Mouse (Mus musculus) hindbrain, embryonic 13.5 days (tissue): ENCODE results near the gene Hoxa13. TPM values are rescaled to one million over a fixed set of nuclear protein-coding genes. Genes with fewer than 3 reads are reported as not detected.

Experiments
- ATAC-seq: fragments of 200-750 bp; cut with Nextera tagmentation; 2 replicates; pipeline ENCODE4 v1.8.0; 2017; ENCODE audit warnings: moderate TSS enrichment; ENCODE audit not compliant: low FRiP score
- H3K27ac ChIP-seq: fragments of 300-500 bp; sonication (generic); 2 replicates; pipeline ENCODE4 v1.5.1; 2015; ENCODE audit warnings: inconsistent platforms, mild to moderate bottlenecking, moderate library complexity
- H3K27me3 ChIP-seq: fragments of 300-500 bp; sonication (generic); 2 replicates; pipeline ENCODE4 v1.6.1; 2015; ENCODE audit warnings: mild to moderate bottlenecking, inconsistent platforms
- H3K36me3 ChIP-seq: fragments of 300-500 bp; sonication (generic); 2 replicates; pipeline ENCODE4 v1.6.1; 2015; ENCODE audit warnings: mild to moderate bottlenecking, inconsistent platforms
- H3K4me1 ChIP-seq: fragments of 300-500 bp; sonication (generic); replicated peaks from 2 replicates; pipeline ENCODE4 v1.6.1; 2015; ENCODE audit warnings: inconsistent platforms
- H3K4me2 ChIP-seq: fragments of 300-500 bp; sonication (generic); 2 replicates; pipeline ENCODE4 v1.6.1; 2015; ENCODE audit warnings: inconsistent platforms, mild to moderate bottlenecking, moderate library complexity
- H3K4me3 ChIP-seq: fragments of 300-500 bp; sonication (generic); 2 replicates; pipeline ENCODE4 v1.5.1; 2015; ENCODE audit warnings: mild to moderate bottlenecking, inconsistent platforms
- H3K9ac ChIP-seq: fragments of 300-500 bp; sonication (generic); 2 replicates; pipeline ENCODE4 v1.6.1; 2015; ENCODE audit warnings: mild to moderate bottlenecking, inconsistent platforms
- H3K9me3 ChIP-seq: fragments of 300-500 bp; sonication (generic); 2 replicates; pipeline ENCODE4 v1.6.1; 2016; ENCODE audit warnings: inconsistent platforms
- WGBS: fragments of 180-500 bp; shearing (Covaris S2); methylation state at CpG from one replicate; pipeline ENCODE4 v1.1.7; 2015; 5-methylcytosine and 5-hydroxymethylcytosine counted together
- polyA plus RNA-seq: library from polyadenylated mRNA; unstranded; fragments of >200 nt; fragmentation: Nextera tagmentation; extraction: Ambion mirVana; gene quantifications from 2 replicates; pipeline ENCODE4 v1.2.1, GENCODE M21; 2015

The Hoxa13 gene
- polyA plus RNA-seq, 1 experiment from 2014 or later = not detected

DNA sequence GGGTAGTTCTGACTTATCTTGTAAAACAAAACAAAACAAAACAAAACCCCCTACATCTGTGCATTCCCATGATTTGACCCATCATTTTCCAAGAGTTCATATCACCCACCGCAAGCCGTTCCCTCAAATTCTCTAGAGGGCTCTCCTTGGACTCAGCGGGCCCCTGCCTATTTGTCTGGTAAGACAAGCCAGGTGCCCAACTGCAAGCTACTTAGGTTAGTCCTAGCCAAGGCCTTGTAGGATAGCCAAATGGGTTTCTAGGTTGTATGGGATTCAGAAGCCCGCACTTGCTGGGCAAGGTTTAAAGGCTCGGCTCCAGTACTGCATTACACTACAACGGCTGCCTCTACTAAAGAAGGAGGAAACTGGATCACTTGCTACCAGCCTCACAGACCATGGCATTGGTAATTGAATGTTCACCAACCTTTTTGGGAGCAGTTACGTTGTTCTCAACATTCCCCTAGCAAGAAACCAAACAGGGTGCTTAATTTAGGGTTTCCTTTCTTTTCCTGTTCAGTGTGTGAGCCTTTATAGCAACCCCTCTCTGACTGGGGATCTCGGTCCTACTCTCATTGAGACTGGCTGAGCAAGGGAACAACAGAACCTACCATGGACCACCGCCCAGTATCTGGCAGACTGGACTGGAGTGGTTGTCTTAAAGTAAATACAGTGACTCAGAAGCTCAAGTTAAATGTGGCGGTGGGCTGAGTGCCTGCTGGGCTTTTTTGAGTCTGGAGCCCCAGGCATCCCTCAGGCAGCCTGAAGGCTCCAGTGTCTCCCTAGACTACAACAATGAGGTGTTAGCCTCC is 23.1 kb downstream of the Hoxa13 start:
- Histone ChIP-seq H3K4me2 (no peak overlapping the region), H3K9ac (no peak overlapping the region), H3K4me1 (0 out of 2 replicates have a peak, but pooled peaks cover 5% of the 10 kb centered on the region), H3K4me3 (no peak overlapping the region), H3K27ac (no peak overlapping the region), H3K9me3 (no peaks in the 10 kb centered on the region), H3K36me3 (no peaks in the 10 kb centered on the region), H3K27me3 (peaks cover 98% of the 10 kb centered on the region)
- WGBS = 11% methylated on average over 10 of the region's 10 CpGs
- no peak for ATAC-seq

DNA sequence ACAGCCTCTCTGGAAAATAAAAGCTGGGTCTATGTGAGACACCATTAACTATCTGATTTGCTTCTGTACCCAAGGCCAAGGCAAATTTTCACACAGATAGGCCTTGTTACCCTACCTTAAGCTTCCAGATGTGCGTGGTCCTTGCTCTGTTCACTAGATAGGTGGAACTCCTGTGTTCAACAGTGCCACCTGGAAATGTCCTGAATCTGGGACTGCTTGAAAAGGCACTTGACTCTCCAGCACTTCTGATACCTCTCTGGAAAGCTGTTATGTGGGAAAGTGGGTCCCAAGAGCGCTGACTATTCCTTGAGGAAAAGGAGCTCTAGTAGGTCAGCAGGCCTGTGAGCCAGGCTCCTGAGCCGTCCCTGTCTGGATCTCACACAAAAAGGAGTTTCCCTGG is 23.9 kb downstream of the Hoxa13 start:
- Histone ChIP-seq H3K9ac (no peak overlapping the region), H3K27me3 (peaks cover 98% of the 10 kb centered on the region), H3K9me3 (no peaks in the 10 kb centered on the region), H3K4me2 (no peak overlapping the region), H3K27ac (no peak overlapping the region), H3K36me3 (no peaks in the 10 kb centered on the region), H3K4me3 (no peak overlapping the region), H3K4me1 (0 out of 2 replicates have a peak, but pooled peaks cover 5% of the 10 kb centered on the region)
- 9% methylated on average over 3 of the region's 3 CpGs for WGBS
- ATAC-seq = no peak

DNA sequence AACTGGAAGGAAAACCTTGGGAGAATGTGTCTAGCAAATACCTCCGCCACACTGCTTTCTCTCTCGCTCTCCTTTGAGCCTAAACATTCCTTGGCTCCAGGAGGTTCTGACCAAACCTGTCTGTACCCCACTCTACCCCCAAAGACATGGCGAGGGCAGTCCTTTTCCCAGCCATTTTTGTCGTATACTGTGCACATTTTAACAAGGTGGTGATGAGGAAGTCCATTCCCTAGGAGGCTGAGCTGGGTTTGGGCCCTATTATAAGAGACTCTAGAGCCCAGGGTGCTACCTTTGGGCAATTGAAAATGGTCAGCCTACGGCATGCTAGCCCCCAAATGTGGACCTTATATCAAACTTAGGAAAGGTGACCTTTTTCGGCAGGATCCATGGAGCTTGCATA is 24.8 kb downstream of the Hoxa13 start:
- no peak for ATAC-seq
- no peak overlapping the region for H3K4me2 ChIP-seq
- H3K36me3 ChIP-seq = no peaks in the 10 kb centered on the region
- no peak overlapping the region for H3K4me3 ChIP-seq
- 20% methylated on average over 6 of the region's 6 CpGs for WGBS
- H3K9me3 ChIP-seq = no peaks in the 10 kb centered on the region
- no peak overlapping the region for H3K27ac ChIP-seq
- H3K27me3 ChIP-seq = peaks cover 94% of the 10 kb centered on the region
- no peak overlapping the region for H3K9ac ChIP-seq
- 0 out of 2 replicates have a peak, but pooled peaks cover 5% of the 10 kb centered on the region for H3K4me1 ChIP-seq

DNA sequence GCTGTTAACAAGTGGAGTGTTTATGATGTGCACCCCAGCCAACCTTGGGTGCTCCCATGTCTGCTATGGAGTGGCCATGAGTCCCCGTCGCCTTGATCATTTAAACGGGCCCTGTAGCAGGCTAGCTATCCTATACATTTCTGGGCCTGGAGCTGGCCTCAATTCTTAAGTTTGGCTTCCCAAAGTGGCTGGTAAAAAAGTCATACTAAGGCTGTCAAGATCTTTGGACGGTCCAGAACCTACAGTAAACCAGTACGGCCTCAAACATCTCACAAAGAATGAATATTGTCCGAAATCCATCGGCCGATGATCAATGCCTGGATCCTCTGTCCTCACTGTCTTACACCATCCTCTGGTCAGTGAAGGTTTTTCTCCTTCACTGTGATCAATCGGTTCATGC is 25.4 kb downstream of the Hoxa13 start:
- Histone ChIP-seq H3K36me3 (no peaks in the 10 kb centered on the region), H3K27ac (no peak overlapping the region), H3K4me3 (no peak overlapping the region), H3K9me3 (no peaks in the 10 kb centered on the region), H3K4me2 (no peak overlapping the region), H3K9ac (no peak overlapping the region), H3K4me1 (0 out of 2 replicates have a peak, but pooled peaks cover 2% of the 10 kb centered on the region), H3K27me3 (peaks cover 94% of the 10 kb centered on the region)
- 25% methylated on average over 9 of the region's 9 CpGs for WGBS
- no peak for ATAC-seq

DNA sequence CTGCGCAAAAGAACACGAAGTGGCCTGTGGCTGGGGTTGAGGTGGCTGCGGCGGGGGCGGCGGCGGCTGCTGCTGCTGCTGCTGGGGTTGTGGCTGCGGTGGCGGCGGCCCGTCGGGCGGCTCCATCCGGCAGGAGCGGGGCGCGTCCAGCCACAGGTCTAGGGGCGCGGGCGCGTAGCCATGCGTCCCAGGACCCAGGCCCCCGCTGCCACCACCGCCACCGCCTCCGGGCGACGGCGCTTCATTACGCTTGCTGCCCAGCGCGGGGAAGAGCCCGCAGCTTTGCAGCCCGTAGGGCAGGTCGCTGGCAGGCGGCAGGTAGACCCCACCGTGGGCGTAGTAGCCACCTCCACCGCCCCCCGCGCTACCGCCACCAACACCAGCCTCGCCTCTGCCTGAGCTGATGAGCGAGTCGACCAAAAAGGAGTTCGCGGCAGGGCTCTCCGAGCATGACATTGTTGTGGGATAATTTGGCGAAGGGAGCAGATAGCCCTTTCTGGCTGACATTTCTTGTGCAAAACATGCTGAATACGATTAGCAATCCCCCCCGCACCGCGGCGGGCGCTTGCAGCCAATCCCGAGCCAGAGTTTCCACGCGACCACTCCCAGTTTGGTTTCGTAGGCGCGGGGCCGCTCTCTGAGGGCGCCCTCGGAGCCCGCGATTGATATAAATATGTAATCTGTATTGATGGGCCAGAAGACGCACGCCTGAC is 26.1 kb downstream of the Hoxa13 start:
- peaks cover 94% of the 10 kb centered on the region for H3K27me3 ChIP-seq
- WGBS = 2% methylated on average over 58 of the region's 68 CpGs
- ATAC-seq = no peak
- no peak overlapping the region for H3K4me2 ChIP-seq
- no peaks in the 10 kb centered on the region for H3K36me3 ChIP-seq
- H3K4me3 ChIP-seq = no peak overlapping the region
- H3K27ac ChIP-seq = no peak overlapping the region
- H3K9me3 ChIP-seq = no peaks in the 10 kb centered on the region
- no peaks in the 10 kb centered on the region for H3K4me1 ChIP-seq
- H3K9ac ChIP-seq = no peak overlapping the region

DNA sequence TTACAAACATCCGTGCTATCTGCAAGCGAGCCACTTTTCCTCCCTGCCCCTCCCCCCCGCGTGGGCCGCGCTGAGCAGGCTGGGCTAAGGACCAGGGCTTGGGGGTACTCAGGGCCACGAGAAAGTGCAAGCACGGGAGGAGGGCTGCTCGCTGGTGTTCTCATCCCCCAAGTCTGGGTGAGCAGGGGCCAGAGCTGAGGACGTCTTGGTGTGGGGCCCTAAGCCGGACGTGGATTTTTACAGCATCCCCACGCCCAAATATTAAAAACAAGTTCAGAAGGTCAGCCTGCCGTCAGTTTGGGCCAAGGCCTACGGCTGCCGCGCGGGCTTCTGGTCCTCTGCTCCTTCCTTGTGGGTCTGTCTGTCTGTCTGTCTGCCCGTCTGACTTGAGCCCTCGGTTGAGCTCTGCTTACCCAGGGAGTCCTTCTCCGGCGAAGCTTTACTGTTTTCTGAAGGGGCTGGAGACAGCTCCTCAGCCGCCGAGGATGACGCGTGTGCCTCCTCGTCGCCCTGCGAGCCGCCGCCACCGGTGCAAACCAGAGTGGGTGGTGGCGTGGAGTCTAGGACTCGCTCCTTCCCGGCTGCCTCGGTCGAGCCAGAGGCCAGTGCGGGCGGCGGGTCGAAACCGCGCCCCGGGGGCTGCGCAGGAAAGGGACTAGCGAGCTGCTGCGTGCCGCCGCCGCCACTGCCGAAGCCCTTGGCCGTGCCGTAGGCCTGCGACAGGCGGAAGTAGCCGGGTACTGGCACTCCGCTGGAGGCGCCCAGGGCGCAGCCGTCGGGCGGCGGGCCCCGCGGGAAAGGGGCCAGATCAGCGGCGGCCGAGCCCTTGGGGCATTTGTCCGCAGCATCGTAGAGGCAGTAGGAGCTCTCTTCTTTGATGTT is 26.9 kb downstream of the Hoxa13 start:
- Histone ChIP-seq H3K4me2 (no peak overlapping the region), H3K27me3 (peaks cover 96% of the 10 kb centered on the region), H3K36me3 (no peaks in the 10 kb centered on the region), H3K4me1 (no peaks in the 10 kb centered on the region), H3K9ac (no peak overlapping the region), H3K27ac (no peak overlapping the region), H3K9me3 (no peaks in the 10 kb centered on the region), H3K4me3 (no peak overlapping the region)
- WGBS = under 1% methylated on average over 59 of the region's 70 CpGs
- ATAC-seq = no peak

DNA sequence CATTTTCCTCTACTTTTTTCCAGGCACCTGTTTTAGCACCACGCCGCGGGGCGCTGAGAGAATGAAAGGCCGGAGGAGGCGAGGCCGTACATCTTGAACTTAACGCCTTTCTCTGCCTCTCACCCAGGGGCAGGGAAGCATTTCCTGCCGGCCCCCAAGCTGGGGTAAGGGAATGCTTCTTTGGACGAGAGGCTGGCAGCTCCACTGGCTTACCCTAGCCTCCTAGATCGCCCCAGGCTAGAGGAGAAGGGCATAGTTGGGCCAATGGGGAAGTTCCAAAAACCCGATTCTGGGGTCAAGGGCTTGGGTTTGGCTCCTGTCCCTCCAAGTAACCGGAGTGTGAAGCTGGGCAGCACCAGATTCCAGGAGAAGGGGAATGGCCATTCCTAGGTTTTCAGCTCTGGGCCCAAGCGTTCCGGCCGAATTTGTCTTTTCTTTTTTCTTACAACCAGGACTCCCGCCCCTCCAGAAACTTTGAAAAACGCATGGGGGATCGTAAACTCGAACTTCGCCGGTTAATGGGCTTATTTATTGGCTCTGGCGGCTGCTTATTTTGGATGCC is 27.6 kb downstream of the Hoxa13 start:
- 1% methylated on average over 23 of the region's 23 CpGs for WGBS
- Histone ChIP-seq H3K27me3 (peaks cover 94% of the 10 kb centered on the region), H3K4me2 (no peak overlapping the region), H3K4me1 (no peaks in the 10 kb centered on the region), H3K4me3 (no peak overlapping the region), H3K9ac (no peak overlapping the region), H3K36me3 (no peaks in the 10 kb centered on the region), H3K9me3 (no peaks in the 10 kb centered on the region), H3K27ac (no peak overlapping the region)
- ATAC-seq = no peak

DNA sequence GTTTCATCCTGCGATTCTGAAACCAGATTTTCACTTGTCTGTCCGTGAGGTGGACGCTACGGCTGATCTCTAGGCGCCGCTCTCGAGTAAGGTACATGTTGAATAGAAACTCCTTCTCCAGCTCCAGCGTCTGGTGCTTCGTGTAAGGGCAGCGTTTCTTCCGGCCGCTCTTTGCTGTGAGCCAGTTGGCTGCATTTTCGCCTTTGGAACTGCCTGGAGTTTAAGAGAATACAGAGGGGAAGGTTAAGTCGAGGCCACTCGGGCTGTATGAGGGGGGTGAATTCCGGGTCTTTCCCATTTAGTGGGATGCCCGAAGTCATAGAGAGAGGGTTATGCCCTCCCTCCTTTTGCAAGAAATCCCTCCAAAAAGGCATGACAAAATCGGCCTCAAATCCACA is 28.1 kb downstream of the Hoxa13 start:
- WGBS = under 1% methylated on average over 18 of the region's 18 CpGs
- Histone ChIP-seq H3K9me3 (no peaks in the 10 kb centered on the region), H3K4me3 (no peak overlapping the region), H3K9ac (no peak overlapping the region), H3K4me2 (no peak overlapping the region), H3K4me1 (no peaks in the 10 kb centered on the region), H3K27ac (no peak overlapping the region), H3K36me3 (no peaks in the 10 kb centered on the region), H3K27me3 (peaks cover 94% of the 10 kb centered on the region)
- ATAC-seq = no peak

DNA sequence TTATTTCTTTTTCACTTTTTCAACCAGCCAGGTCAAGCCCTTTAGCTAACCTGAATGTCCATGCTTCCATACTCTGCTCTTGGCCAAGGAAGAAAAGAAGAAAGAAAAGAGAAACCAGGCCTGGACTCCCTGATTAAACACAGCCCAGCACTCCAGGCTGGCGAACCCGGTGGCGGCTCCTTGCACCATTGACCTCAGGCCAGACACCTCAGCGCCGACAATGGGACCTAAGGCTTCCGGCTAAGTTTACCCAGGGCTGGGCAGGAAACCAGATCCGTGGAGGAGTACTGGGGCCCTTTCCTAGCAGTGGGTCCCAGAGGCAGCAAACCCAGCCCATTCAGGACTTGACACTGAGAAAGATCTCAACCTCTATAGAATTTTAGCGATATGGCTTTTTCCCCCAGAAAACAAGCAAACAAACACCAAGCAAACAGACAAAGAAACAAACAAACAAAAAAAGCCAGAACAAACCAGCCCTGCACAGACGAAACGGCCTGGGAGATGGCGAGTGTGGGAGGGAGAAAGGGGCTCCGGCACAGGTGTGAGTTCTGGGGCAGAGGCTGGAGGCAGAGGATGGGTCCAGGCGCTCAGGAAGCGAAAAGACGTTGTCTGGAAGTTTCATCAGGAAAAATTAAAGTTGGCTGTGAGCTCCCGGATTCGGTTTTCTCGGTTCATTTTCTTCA is 28.7 kb downstream of the Hoxa13 start:
- WGBS = under 1% methylated on average over 18 of the region's 18 CpGs
- Histone ChIP-seq H3K9me3 (no peaks in the 10 kb centered on the region), H3K9ac (no peak overlapping the region), H3K27ac (no peak overlapping the region), H3K4me2 (no peak overlapping the region), H3K27me3 (peaks cover 94% of the 10 kb centered on the region), H3K4me3 (no peak overlapping the region), H3K4me1 (no peaks in the 10 kb centered on the region), H3K36me3 (no peaks in the 10 kb centered on the region)
- no peak for ATAC-seq

DNA sequence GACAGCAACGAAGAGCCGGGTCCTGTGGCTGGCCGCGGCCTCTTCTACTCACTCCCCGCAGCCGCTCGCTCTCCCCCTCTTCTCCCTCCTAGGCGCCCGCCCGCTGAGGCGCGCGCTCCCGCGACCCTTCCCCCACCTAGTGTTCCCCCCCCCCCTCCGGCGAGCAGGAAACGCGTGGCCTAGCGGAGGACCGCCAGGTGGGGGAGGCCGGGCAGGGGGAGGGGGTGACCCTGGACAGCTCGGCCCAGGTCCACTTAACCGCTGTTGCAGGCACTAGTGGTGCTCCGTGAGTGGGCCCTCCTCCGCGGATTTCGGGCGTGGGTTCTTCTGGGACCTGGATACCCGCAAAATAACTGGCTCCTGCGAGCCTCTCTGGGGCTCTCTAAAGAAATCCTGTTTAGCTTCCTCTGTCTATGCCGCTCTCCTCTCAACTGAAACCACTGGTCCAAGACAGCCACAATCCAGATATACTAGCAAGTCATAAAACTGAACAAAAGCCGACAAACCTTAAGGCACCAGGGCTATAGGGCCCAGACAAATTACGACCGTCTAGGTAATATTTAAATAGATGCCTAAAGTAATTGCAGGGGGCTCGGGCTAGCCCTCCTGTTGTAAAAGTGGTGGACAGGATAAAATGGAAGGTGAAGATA is 30.0 kb downstream of the Hoxa13 start, which contains the start of gene Hoxa9:
TSS of gene Hoxa9 (minus strand) at position 574 of the 650 bp plus-strand sequence.
- Histone ChIP-seq H3K36me3 (no peaks in the 10 kb centered on the region), H3K4me1 (no peaks in the 10 kb centered on the region), H3K4me3 (no peak within 1 kb of the TSS), H3K9ac (no peak within 1 kb of the TSS), H3K27ac (no peak within 1 kb of the TSS), H3K27me3 (peaks cover 94% of the 10 kb centered on the region), H3K9me3 (no peaks in the 10 kb centered on the region), H3K4me2 (no peak within 1 kb of the TSS)
- ATAC-seq = no peak
- 1% methylated on average over 23 of the region's 36 CpGs for WGBS
